Comparison of ENCODE assay signal across 1 mouse cellular context in the genomic region with DNA sequence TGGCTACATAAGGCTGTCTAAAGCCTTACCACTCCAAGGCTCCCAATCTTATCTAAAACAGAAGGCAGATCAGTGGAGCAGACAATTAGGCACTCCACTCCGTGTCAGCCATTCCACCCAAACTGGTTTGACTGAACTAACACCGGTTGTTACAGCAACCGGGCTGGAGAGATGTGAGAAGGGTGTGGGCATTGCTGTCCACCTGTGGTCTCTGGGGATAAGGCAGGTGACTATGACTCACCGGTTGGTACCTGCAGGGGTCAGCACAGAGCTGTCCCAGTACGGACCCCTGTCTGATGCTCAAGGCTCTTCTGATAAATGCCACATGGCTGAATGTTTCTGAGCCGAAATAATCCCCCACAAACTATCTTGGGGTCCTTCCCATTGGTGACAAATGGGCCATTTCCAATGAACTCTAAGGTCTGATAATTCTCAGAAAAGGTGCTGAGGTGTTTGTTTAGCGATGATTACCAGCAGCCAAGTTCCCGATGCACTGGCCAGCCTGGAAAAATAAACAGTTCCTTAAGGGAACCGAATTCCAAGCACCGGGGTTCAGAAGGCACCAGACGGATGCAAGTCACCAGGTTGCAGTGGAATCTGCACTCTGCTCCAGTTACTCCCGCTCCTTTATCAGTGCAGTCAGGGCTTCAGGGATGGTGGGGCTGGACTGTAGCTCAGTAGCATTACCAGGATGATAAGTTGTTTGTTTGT.
TF ChIP-seq lines count a peak whose summit lies in the region.

No protein-coding gene starts in this region.

TF ChIP-seq in CH12.LX, 34 proteins besides CTCF, POLR2A, EP300 and RAD21 (continued from another document):
- TF ChIP-seq BHLHE40 (IDR thresholded peaks at IDR 0.05; ENCODE audit: low read depth, low read length) (peak; percentile 25; the same call in 1 of the 2 replicates), IRF4 (IDR thresholded peaks at IDR 0.05; ENCODE audit: low read depth, low read length) (no peak), SMC3 (IDR thresholded peaks at IDR 0.05; ENCODE audit: low read depth, low read length) (0 out of 2 replicates have a peak, but pooled peaks have one; percentile 6), USF1 (IDR thresholded peaks at IDR 0.05; ENCODE audit: low read depth, low read length) (no peak), MAX (IDR thresholded peaks at IDR 0.05; ENCODE audit: low read length) (no peak), ZNF384 (IDR thresholded peaks at IDR 0.05; ENCODE audit: low read depth, low read length) (no peak), MAZ (IDR thresholded peaks at IDR 0.05; ENCODE audit: low read depth, low read length) (no peak)
